Mouse (Mus musculus): ENCODE data around the gene R3hdm4. TPM values are rescaled to one million over a fixed set of nuclear protein-coding genes. Genes with fewer than 3 reads are reported as not detected.

Gene R3hdm4
- 113 TPM for polyA plus RNA-seq (2017; shearing (Covaris generic))

DNA sequence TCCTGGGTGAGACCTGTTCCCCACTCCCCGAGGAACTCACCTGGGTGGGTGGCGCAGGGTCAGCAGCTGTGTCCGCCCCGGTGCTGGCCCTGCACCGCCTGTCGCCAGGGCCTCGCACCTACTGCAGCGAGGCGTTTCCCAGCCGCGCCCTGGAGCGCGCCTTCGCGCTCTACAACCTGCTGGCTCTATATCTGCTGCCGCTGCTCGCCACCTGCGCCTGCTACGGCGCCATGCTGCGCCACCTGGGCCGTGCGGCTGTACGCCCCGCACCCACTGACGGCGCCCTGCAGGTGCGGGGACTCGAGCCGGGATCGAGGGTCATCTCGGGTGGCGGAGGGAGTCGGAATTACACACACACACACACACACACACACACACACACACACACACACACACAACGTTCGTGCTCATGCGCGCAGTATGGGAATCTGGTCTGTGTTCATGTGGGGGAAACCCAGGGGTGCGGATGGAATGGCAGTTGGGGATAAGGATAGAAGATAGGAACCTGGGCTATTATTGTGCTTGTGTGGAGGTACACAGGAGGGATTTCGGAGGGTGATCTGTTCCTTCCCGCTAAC lies at the start of gene R3hdm4:
R3hdm4 (minus strand) TSS at position 251 of the 578 bp plus-strand sequence.

DNA sequence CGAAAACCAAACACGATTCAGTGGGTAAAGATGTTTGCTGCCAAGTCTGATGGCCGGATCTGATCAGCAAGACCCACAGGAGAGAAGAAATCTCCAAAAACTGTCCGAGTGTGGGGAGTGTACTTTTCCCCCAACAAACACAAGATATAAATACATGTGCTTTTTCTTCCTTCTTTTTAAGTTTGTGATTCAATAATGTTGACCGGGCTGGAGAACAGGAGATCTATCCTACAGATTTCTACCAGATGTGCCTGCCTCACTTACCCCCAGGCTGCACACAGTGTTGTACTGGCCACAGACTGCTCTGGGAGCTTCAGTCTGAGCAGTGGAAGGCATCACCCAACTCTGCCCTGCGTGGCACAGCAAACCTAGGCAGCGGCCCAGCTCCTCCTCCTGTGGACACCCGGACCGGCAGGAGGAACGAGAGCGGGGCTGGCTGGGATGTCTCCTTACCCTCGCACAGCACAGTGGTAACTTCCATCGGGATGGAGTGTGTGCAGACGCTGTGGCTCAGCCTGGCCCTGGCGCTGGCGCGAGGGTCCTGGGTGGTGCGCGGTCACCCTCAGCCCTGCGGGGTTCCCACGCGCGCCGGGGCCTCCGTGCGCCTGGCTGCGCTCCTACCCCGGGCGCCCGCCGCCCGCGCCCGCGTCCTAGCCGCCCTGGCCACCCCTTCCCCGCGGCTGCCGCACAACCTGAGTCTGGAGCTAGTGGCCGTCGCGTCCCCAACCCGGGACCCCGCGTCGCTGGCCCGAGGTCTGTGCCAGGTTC lies 49.6 kb upstream of the R3hdm4 start, which contains the start of gene Grin3b:
Grin3b (plus strand) TSS at position 301 of the 768 bp plus-strand sequence.

DNA sequence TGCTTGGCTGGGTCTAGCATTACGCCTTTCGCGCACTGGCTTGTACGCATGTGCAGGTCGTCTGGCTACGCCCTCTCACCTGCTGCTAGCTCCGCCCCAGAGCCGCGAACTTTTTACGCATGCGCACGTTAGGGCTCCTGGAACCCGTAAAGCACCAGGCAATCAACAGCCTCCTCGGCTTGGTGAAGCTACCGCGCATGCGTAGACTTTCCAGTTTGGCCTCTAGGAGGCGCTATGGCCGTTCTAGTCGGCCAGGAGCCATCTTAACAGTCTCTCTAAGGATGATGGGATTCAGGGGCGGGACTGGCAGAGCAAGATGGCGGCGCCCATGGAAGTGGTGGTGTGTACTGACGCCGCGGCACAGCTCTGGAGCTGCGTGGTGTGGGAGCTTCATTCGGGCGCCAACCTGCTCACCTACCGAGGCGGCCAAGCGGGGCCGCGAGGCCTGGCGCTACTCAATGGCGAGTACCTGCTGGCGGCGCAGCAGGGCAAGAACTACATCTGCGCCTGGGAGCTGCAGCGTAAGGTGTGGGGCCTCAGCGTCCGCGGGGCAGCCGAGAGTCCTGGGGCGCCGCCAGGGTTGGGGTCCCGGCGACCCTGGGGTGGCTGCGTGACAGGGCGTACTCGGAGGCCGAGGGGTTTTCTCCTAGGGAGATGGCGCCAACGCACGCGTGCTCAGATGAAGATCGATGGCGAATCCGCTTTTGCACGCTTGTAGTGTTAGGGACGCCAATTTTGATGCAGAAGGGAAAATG lies 39.0 kb upstream of the R3hdm4 start, which contains the start of gene Wdr18:
Wdr18 (plus strand) TSS at position 306 of the 755 bp plus-strand sequence.

DNA sequence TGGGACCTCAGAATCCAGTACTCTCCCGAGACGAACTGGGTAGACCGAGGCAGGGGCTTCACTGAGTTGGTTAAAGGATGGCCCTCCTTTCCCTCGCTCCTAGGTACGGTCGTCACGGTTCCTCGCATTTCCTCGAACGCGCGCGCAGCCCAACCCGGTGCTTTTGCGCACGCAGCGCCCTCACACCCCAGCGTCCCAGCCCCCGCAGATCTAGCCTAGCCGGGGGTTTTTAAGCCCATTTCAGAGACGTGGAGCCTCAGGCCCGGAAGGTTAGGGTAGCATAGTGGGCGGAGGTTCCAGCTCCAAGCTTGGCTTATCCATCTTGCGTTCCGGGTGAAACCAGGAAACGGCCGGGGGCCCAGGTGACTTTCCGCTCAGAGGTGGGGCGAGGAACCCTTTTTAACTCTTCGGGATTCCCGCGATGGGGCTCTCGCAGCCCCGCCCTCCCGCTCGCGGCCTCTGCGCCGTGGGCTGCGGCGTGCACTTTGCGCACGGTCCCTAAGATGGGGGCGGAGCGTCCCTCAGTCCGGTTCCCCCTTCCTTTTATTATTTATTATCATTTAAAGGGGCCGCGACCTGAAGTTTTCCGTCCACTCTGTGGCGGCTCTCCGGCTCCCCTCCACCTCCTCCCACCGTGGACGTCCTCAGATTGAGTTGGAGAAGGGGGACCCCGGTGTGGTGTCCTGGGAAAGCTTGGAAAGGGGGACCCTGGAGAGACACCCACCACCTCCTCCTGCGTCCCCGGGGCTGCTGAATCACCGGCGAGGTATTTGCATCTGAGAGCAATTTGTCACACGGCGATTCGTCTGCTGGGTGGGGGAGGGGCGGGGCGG lies 5.7 kb upstream of the R3hdm4 start, which contains the start of gene Arid3a:
Arid3a (plus strand) TSS at position 553 of the 833 bp plus-strand sequence.

DNA sequence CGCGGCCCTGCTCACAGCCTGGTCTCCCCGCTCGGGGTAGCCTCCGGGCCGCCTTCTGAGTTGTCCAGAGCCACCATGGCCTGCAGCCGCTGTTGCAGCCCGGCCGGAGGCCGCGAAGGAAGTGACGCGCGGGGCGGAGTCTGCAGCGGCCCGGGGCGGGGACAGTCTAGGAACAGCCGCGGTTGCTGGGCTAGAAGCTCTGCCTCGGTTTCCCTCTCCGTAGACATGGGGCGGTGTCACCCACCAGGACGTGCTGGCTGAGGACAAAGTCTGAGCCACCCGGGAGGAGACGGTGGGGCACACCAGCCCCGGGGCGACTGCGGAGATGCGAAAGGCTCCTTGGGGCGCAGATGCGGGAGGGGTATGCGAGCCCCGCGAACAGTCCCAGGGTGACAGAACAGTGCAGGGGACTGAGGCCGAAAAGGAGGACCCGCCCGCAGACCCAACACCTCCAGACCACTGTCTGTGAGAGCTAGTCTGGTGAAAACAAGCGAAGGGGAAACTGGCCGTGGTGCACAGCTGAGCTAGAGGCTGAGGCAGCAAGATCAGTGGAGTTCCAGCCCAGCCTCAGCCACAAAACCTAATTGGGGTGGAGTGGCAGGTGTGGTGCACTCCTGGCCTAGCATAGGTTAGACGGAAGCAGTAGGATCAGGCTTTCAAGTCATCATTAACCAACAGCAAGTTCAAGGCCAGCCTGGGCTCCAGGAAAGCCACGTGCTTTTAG lies 4.0 kb downstream of the R3hdm4 start, which contains the start of gene Kiss1r:
Kiss1r (plus strand) TSS at position 164 of the 724 bp plus-strand sequence.

DNA sequence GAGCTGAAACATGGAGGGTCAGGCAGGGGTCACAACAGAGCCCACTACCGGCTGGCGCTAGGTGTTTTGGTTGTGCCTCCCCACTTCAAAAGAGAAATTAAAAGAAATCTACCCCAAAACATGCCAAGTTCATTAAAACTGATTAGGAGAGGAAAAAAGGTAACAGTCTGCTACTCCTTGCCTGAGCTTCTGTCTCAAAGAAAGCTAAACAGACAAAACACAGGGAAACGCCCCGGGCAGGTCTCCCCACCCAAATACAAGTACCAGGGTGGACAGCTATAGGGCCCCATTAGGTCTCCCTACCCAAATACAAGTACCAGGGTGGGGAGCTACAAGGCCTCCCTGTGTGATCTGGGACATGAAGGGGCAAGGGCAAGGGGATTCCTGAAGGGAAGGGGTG lies 10.5 kb downstream of the R3hdm4 start, which contains the start of gene Gm26602:
Gm26602 (plus strand) TSS at position 301 of the 400 bp plus-strand sequence.

DNA sequence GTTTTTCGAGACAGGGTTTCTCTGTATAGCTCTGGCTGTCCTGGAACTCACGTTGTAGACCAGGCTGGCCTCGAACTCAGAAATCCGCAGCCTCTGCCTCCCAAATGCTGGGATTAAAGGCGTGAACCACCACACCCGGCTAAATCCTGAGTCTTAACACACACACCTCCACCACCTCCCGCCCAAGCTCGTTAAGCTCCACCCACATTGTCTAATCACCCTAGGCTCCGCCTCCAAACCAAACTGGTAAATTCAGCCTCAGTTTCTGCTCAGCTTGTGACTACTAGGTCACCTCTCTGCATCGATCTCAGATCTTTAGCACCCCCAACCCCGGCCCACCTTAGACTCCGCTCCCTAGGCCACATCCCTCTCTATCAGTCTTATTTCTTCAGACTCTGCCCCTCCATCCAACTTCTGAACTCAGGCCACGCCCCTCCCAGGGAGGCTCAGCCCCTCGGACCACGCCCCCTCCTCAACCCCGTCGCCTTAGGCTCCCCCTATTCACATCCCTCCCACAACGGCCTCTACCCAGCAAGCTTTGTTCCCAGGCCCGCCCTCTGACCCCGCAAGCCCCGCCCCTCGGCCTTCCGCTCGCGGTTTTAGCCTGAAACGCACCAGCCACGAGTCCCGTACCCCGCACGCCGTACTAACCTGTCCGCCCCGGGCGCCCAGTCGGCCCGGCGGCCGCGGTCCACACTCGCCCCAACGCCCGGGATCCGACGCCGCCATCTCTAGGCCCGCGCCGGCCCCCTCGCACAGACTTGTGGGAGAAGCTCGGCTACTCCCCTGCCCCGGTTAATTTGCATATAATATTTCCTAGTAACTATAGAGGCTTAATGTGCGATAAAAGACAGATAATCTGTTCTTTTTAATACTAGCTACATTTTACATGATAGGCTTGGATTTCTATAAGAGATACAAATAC lies 12.6 kb downstream of the R3hdm4 start, which contains the start of gene Med16:
Med16 (minus strand) TSS at position 757 of the 925 bp plus-strand sequence.

DNA sequence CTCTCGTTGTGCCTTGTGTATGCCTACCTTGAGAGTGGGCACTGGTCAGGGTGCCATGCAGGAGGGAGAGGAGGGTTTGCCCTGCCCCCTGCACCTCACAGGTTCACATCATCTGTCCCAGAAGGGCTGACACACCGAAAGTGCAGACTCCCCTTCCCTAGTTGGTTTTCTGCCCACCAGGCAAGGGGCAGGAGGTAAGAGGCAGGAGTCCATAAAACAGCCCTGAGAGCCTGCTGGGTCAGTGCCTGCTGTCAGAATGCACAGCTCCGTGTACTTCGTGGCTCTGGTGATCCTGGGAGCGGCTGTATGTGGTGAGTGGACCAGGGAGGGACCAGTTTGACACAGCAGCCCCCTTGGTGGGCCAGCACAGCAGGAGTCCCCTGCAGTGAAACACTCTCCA lies 30.3 kb downstream of the R3hdm4 start, which contains the start of gene Cfd:
Cfd (plus strand) TSS at position 184 of the 400 bp plus-strand sequence.

DNA sequence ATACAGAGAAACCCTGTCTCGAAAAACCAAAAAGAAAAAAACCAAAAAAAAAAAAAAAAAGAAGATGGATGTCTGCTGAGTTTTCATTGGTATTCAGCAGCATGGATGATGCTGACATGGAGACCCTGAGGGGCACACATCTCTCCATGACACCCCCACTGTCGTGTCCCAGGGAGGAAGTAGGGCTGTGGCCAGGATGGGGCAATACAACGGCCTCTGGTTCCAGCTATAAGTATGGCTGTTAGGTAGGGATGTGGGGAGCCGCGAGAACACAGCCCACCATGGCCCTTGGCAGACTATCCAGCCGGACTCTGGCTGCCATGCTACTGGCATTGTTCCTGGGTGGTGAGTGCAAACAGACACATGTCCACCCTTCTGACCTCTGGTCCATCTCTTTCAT lies 35.0 kb downstream of the R3hdm4 start, which contains the start of gene Elane:
Elane (plus strand) TSS at position 194 of the 400 bp plus-strand sequence.

DNA sequence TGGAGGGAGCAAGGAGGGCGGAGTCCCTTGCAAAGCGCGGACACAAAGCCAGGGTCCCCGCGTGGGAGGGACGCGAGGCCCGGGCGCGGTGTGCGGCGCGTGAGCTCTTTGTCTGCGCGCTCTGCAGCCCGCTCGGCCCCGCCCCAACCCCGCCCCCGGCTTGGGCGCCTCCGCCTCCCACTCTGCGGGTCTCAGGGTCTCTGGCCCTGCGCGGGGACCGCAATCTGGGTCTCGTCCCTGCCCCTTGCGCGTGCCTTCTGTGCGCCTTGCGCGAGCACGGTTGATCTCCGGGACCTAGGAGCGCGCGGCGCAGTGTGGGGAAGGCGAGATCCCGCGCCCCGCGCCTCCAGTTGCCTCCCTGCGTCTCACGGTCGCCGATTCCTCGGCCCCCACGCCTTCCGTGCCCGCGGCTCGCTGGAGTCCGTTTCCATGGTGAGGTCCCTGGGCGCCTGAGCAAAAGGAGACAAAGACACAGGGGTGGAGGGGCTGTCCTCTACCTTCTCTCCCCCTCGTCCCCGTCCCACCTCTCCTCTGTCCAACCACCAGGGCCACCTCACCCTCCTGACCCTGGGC lies 46.6 kb downstream of the R3hdm4 start, which contains the start of the genes Prtn3 and Plppr3:
Prtn3 (plus strand) TSS at position 187 of the 573 bp plus-strand sequence.
Plppr3 (minus strand) TSS at position 345 of the 573 bp plus-strand sequence.

Other genes with a start within 250 kb of the R3hdm4 start
- 83.3 TPM for gene Cdc34, start 239.0 kb downstream of the R3hdm4 start, polyA plus RNA-seq (2017; shearing (Covaris generic))
- gene Gzmm, start 232.2 kb downstream of the R3hdm4 start, polyA plus RNA-seq (2017; shearing (Covaris generic)) = 2.7 TPM
- gene Bsg, start 216.7 kb downstream of the R3hdm4 start, polyA plus RNA-seq (2017; shearing (Covaris generic)) = 178 TPM
- 0.12 TPM for gene Hcn2, start 204.6 kb downstream of the R3hdm4 start, polyA plus RNA-seq (2017; shearing (Covaris generic))
- gene Polrmt, start 174.6 kb downstream of the R3hdm4 start, polyA plus RNA-seq (2017; shearing (Covaris generic)) = 33.4 TPM
- not detected for gene Fgf22, start 166.1 kb downstream of the R3hdm4 start, polyA plus RNA-seq (2017; shearing (Covaris generic))
- gene Rnf126, start 154.3 kb downstream of the R3hdm4 start, polyA plus RNA-seq (2017; shearing (Covaris generic)) = 47.0 TPM
- gene Fstl3, start 143.9 kb downstream of the R3hdm4 start, polyA plus RNA-seq (2017; shearing (Covaris generic)) = 0.31 TPM
- not detected for gene Prss57, start 130.2 kb downstream of the R3hdm4 start, polyA plus RNA-seq (2017; shearing (Covaris generic))
- 3.5 TPM for gene Palm, start 127.6 kb downstream of the R3hdm4 start, polyA plus RNA-seq (2017; shearing (Covaris generic))
- not detected for gene Misp, start 100.2 kb downstream of the R3hdm4 start, polyA plus RNA-seq (2017; shearing (Covaris generic))
- gene Ptbp1, start 66.8 kb downstream of the R3hdm4 start, polyA plus RNA-seq (2017; shearing (Covaris generic)) = 555 TPM
- not detected for gene Prtn3, start 46.7 kb downstream of the R3hdm4 start, polyA plus RNA-seq (2017; shearing (Covaris generic))
- 11.3 TPM for gene Plppr3, start 46.6 kb downstream of the R3hdm4 start, polyA plus RNA-seq (2017; shearing (Covaris generic))
- not detected for gene Elane, start 35.0 kb downstream of the R3hdm4 start, polyA plus RNA-seq (2017; shearing (Covaris generic))
- gene Cfd, start 30.4 kb downstream of the R3hdm4 start, polyA plus RNA-seq (2017; shearing (Covaris generic)) = not detected
- 31.9 TPM for gene Med16, start 12.3 kb downstream of the R3hdm4 start, polyA plus RNA-seq (2017; shearing (Covaris generic))
- gene Gm26602, start 10.4 kb downstream of the R3hdm4 start, polyA plus RNA-seq (2017; shearing (Covaris generic)) = 11.6 TPM
- gene Kiss1r, start 4.2 kb downstream of the R3hdm4 start, polyA plus RNA-seq (2017; shearing (Covaris generic)) = 0.26 TPM
- gene Arid3a, start 5.8 kb upstream of the R3hdm4 start, polyA plus RNA-seq (2017; shearing (Covaris generic)) = 10.6 TPM
- 55.5 TPM for gene Wdr18, start 38.9 kb upstream of the R3hdm4 start, polyA plus RNA-seq (2017; shearing (Covaris generic))
- gene Grin3b, start 49.5 kb upstream of the R3hdm4 start, polyA plus RNA-seq (2017; shearing (Covaris generic)) = not detected
- gene Tmem259, start 63.1 kb upstream of the R3hdm4 start, polyA plus RNA-seq (2017; shearing (Covaris generic)) = 28.1 TPM
- 501 TPM for gene Cnn2, start 67.4 kb upstream of the R3hdm4 start, polyA plus RNA-seq (2017; shearing (Covaris generic))
- gene Abca7, start 75.3 kb upstream of the R3hdm4 start, polyA plus RNA-seq (2017; shearing (Covaris generic)) = 52.9 TPM
- 733 TPM for gene Arhgap45, start 95.4 kb upstream of the R3hdm4 start, polyA plus RNA-seq (2017; shearing (Covaris generic))
- gene Polr2e, start 118.6 kb upstream of the R3hdm4 start, polyA plus RNA-seq (2017; shearing (Covaris generic)) = 112 TPM
- gene Gpx4, start 126.0 kb upstream of the R3hdm4 start, polyA plus RNA-seq (2017; shearing (Covaris generic)) = 368 TPM
- gene Sbno2, start 184.4 kb upstream of the R3hdm4 start, polyA plus RNA-seq (2017; shearing (Covaris generic)) = 62.6 TPM
- gene Stk11, start 194.6 kb upstream of the R3hdm4 start, polyA plus RNA-seq (2017; shearing (Covaris generic)) = 79.3 TPM
- 431 TPM for gene Atp5d, start 217.4 kb upstream of the R3hdm4 start, polyA plus RNA-seq (2017; shearing (Covaris generic))
- 18.9 TPM for gene Cbarp, start 219.6 kb upstream of the R3hdm4 start, polyA plus RNA-seq (2017; shearing (Covaris generic))
- 7.3 TPM for gene Midn, start 227.1 kb upstream of the R3hdm4 start, polyA plus RNA-seq (2017; shearing (Covaris generic))
- 244 TPM for gene Cirbp, start 244.8 kb upstream of the R3hdm4 start, polyA plus RNA-seq (2017; shearing (Covaris generic))

All from effector memory CD4-positive, alpha-beta T cell, adult 5 months (primary cell).